Mouse (Mus musculus) lung, adult 2 months (tissue): ENCODE measurements around the gene Fads2.

Experiments used
- CTCF ChIP-seq: fragments of 200-500 bp; IDR thresholded peaks from 2 replicates; pipeline ENCODE4 v1.5.1; 2011; ENCODE audit warnings: mild to moderate bottlenecking, low read length, control low read depth; ENCODE audit not compliant: insufficient read depth
- POLR2A ChIP-seq: fragments of 200-500 bp; IDR thresholded peaks from 2 replicates; pipeline ENCODE4 v1.6.1; 2011; ENCODE audit warnings: low read depth, mild to moderate bottlenecking, control low read depth, low read length, borderline replicate concordance; ENCODE audit errors: extremely low read depth

- no peak for TF ChIP-seq POLR2A
- TF ChIP-seq CTCF = no peak
These were observed 51.1 kb downstream of the Fads2 start for GRCm38 (mm10) chr19:10050438-10050837.
